Mouse (Mus musculus): ENCODE results near the gene Pno1. TPM values are rescaled to one million over a fixed set of nuclear protein-coding genes. Genes with fewer than 3 reads are reported as not detected.
A peak's percentile ranks its signal among the peaks of the same experiment; 100 is the strongest.

The Pno1 gene
- total and polyA plus RNA-seq, 3 experiments: 82.7 to 279 (median 155) TPM

DNA sequence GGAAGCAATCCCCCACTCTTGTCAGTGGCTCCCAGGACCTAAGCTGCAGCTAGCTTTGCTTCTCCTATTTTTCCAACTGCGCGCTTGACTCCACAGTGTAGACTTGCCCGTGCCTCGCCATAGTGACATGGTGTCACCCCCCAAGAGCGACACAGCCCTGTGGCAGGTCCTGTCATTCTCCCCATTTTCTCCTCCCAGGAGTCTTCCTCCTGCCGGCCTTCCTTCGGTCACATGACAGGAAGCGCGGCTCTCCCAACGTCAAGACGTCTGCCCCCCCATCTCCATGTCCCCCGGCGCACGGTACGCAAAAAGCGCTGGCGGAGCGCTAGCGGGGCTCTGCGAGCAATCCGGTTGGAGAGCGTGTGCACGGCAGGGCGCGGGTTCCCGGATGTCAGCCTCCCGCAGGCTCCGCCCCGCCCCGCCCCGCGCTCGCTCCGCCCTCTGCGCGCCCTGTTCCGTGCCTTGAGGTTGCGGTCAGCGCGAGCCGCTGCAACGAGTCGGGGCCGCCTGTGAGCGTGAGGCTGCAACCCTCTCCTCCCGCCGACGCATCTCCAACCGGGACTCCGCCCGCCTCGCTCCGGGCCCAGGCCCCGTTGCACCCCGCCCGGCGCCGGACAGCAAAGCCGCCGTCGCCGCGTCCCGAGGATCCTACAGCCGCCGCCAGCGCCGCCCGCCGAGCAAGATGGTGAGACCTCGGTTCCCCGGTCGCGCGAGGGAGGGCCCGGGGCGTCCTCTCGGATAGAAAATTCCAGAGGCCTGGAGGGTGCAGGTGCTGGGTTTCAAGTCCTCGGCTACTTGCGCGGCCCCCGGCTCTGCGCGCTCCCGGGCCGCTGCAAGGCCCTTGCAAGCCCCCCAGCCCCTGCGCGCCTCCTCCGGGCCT lies 52.3 kb downstream of the Pno1 start, which contains the start of gene Ppp3r1 (continued):
- TF ChIP-seq CTCF (conservative IDR thresholded peaks at IDR 0.05 in 1 of 2, IDR thresholded peaks at IDR 0.05 in 1 of 2; ENCODE audit: low read depth in 2 of 2, low read length in 2 of 2): no peak
- no peak for TF ChIP-seq SMC3 (IDR thresholded peaks at IDR 0.05; ENCODE audit: low read depth, low read length)
- peak; percentile 59; the same call in 1 of the 2 replicates for TF ChIP-seq MAZ (IDR thresholded peaks at IDR 0.05; ENCODE audit: low read depth, low read length)
- peak; percentile 77 for TF ChIP-seq HCFC1 (IDR thresholded peaks at IDR 0.05; ENCODE audit: low read depth, low read length)
- peak; percentile 62 for TF ChIP-seq NRF1 (IDR thresholded peaks at IDR 0.05; ENCODE audit: low read depth, low read length)
- TF ChIP-seq ZKSCAN1 (IDR thresholded peaks at IDR 0.05; ENCODE audit: borderline replicate concordance, low read depth, low read length): no peak
- no peak for TF ChIP-seq ETS1 (conservative IDR thresholded peaks at IDR 0.05; ENCODE audit: low read depth, low read length)
- no peak for TF ChIP-seq JUN (IDR thresholded peaks at IDR 0.05; ENCODE audit: insufficient read depth, low read depth, low read length)
- peak; percentile 91 for TF ChIP-seq ELF1 (IDR thresholded peaks at IDR 0.05; ENCODE audit: low read depth, low read length)
- TF ChIP-seq ZNF384 (IDR thresholded peaks at IDR 0.05; ENCODE audit: low read depth, low read length): no peak

Other genes with a start within 250 kb of the Pno1 start
- not detected in 2 replicates for gene Cnrip1, start 160.0 kb downstream of the Pno1 start, total RNA-seq (2012; rRNA removed)
- gene Cnrip1, start 160.0 kb downstream of the Pno1 start, total RNA-seq (2014; rRNA removed): not detected in 2 replicates
- not detected in 2 replicates for gene Cnrip1, start 160.0 kb downstream of the Pno1 start, polyA plus RNA-seq (2012; ENCODE audit: insufficient read length, low read depth)
- 137 and 166 TPM in 2 replicates for gene Plek, start 159.2 kb downstream of the Pno1 start, total RNA-seq (2012; rRNA removed)
- gene Plek, start 159.2 kb downstream of the Pno1 start, total RNA-seq (2014; rRNA removed): 354 and 376 TPM in 2 replicates
- gene Plek, start 159.2 kb downstream of the Pno1 start, polyA plus RNA-seq (2012; ENCODE audit: insufficient read length, low read depth): 223 and 229 TPM in 2 replicates
- 31.8 and 38.8 TPM in 2 replicates for gene Ppp3r1, start 52.3 kb downstream of the Pno1 start, total RNA-seq (2012; rRNA removed)
- gene Ppp3r1, start 52.3 kb downstream of the Pno1 start, total RNA-seq (2014; rRNA removed): 114 and 116 TPM in 2 replicates
- 102 and 128 TPM in 2 replicates for gene Ppp3r1, start 52.3 kb downstream of the Pno1 start, polyA plus RNA-seq (2012; ENCODE audit: insufficient read length, low read depth)
- 38.6 and 40.2 TPM in 2 replicates for gene Wdr92, start 29.5 kb downstream of the Pno1 start, total RNA-seq (2012; rRNA removed)
- 66.1 and 73.6 TPM in 2 replicates for gene Wdr92, start 29.5 kb downstream of the Pno1 start, total RNA-seq (2014; rRNA removed)
- gene Wdr92, start 29.5 kb downstream of the Pno1 start, polyA plus RNA-seq (2012; ENCODE audit: insufficient read length, low read depth): 35.8 and 48.5 TPM in 2 replicates
- 71.8 and 96.8 TPM in 2 replicates for gene C1d, start 46.0 kb upstream of the Pno1 start, total RNA-seq (2012; rRNA removed)
- gene C1d, start 46.0 kb upstream of the Pno1 start, total RNA-seq (2014; rRNA removed): 117 and 128 TPM in 2 replicates
- 88.9 and 93.2 TPM in 2 replicates for gene C1d, start 46.0 kb upstream of the Pno1 start, polyA plus RNA-seq (2012; ENCODE audit: insufficient read length, low read depth)

All from CH12.LX (cell line).